Mouse (Mus musculus) forebrain, embryonic 10.5 days (tissue): ENCODE measurements at regions not wholly inside any gene's neighbourhood (a gene's known extent, or its start where the extent isn't known, plus 50 kb on each side); places are given as distances from the start of the nearest gene placed in this dataset.
A peak's percentile ranks its signal among the peaks of the same experiment; 100 is the strongest.

Experiments
- DNase-seq: peaks from one replicate; pipeline ENCODE4 v3.0.0-alpha.2; 2017; ENCODE audit warnings: low spot score; ENCODE audit errors: extremely low spot score
- H3K27ac ChIP-seq: fragments of 300-500 bp; sonication (generic); 2 replicates; pipeline ENCODE4 v1.5.1; 2016; ENCODE audit warnings: mild to moderate bottlenecking
- H3K27me3 ChIP-seq: fragments of 300-500 bp; sonication (generic); 2 replicates; pipeline ENCODE4 v1.6.1; 2016; ENCODE audit warnings: mild to moderate bottlenecking; ENCODE audit not compliant: poor library complexity, severe bottlenecking
- H3K36me3 ChIP-seq: fragments of 300-500 bp; sonication (generic); replicated peaks from 2 replicates; pipeline ENCODE4 v1.6.1; 2016; ENCODE audit warnings: mild to moderate bottlenecking, moderate library complexity
- H3K4me1 ChIP-seq: fragments of 300-500 bp; sonication (generic); 2 replicates; pipeline ENCODE4 v1.6.1; 2016
- H3K4me3 ChIP-seq: fragments of 300-500 bp; sonication (generic); 2 replicates; pipeline ENCODE4 v1.5.1; 2016; ENCODE audit warnings: mild to moderate bottlenecking, moderate library complexity
- H3K9me3 ChIP-seq: fragments of 300-500 bp; sonication (generic); 2 replicates; pipeline ENCODE4 v1.6.1; 2016; ENCODE audit warnings: mild to moderate bottlenecking, moderate library complexity
- WGBS: fragments of 180-500 bp; shearing (Covaris S2); methylation state at CpG from one replicate; pipeline ENCODE4 v1.1.7; 2016; 5-methylcytosine and 5-hydroxymethylcytosine counted together

DNA sequence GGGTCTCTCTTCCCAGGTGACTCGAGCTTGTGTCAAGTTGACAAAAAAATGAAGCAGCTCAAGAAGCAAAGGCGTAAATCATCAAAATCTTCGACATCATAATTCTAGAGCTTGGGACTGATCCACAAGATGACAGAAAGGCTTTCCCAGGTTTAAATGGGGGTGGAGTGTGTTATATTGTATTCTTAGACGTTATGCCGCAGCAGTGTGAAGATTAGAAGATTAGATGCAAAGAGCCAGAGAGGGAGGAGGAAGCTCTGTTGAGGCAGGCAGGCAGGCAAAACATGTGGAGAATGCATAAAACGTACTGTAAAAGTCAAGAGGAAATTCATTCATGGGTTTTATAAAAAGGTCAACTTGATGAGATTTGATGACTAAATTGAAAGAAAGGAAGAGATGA lies 708.7 kb upstream of the Tmpo start:
- H3K4me1 ChIP-seq: peaks cover 3% of the 10 kb centered on the region; the same call in 1 of the 2 replicates
- H3K27me3 ChIP-seq: no peaks in the 10 kb centered on the region
- H3K4me3 ChIP-seq: no peak overlapping the region
- H3K36me3 ChIP-seq: no peaks in the 10 kb centered on the region
- DNase-seq: no peak
- H3K27ac ChIP-seq: no peak overlapping the region
- H3K9me3 ChIP-seq: no peaks in the 10 kb centered on the region
- WGBS: 92% methylated on average over 6 of the region's 6 CpGs

DNA sequence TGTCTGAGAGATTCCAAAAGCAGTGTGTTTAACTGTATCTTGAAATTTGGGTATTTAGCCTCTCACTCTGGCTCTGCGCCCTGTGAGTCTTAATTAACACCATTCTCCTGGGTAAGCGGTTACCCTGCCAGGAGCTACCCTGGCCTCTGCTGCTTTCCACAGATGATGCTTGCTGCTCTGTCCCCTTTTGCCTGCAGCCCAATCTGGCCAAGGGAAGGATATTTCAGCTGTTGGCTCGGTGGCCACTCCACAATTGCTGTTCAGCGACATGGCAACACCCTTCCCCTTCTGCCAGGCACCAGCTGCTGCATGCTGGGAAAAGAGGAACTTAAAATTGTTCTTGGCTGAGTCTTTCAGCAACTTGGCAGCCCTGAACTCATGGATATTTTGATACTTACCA lies 707.4 kb upstream of the Tmpo start:
- H3K36me3 ChIP-seq: no peaks in the 10 kb centered on the region
- peaks cover 5% of the 10 kb centered on the region; the same call in 1 of the 2 replicates for H3K4me1 ChIP-seq
- no peaks in the 10 kb centered on the region for H3K27me3 ChIP-seq
- DNase-seq: no peak
- no peak overlapping the region for H3K27ac ChIP-seq
- WGBS: 80% methylated on average over 4 of the region's 4 CpGs
- no peaks in the 10 kb centered on the region for H3K9me3 ChIP-seq
- no peak overlapping the region for H3K4me3 ChIP-seq

DNA sequence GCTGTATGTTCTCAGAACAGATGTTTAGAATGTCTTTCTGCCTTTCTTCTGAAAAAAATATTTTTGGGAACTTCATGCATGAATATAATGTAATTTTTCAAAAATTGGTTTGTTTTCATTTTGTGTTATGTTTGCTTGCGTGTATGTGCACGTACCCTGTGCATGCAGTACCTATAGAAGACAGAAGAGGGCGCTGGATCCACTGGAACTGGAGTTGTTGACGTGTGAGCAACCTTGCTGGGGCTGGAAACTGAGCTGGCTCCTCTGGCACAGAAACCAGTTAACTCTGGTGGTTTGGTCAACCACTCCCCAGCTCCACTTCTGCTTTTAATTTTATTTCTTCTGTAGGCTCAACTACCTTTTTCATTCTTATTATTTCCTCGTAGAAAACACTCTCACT lies 702.0 kb upstream of the Tmpo start:
- 61% methylated on average over 5 of the region's 5 CpGs for WGBS
- H3K9me3 ChIP-seq: no peaks in the 10 kb centered on the region
- H3K27me3 ChIP-seq: no peaks in the 10 kb centered on the region
- H3K4me1 ChIP-seq: peaks cover 19% of the 10 kb centered on the region
- no peak overlapping the region for H3K27ac ChIP-seq
- no peaks in the 10 kb centered on the region for H3K36me3 ChIP-seq
- DNase-seq: no peak
- no peak overlapping the region for H3K4me3 ChIP-seq

DNA sequence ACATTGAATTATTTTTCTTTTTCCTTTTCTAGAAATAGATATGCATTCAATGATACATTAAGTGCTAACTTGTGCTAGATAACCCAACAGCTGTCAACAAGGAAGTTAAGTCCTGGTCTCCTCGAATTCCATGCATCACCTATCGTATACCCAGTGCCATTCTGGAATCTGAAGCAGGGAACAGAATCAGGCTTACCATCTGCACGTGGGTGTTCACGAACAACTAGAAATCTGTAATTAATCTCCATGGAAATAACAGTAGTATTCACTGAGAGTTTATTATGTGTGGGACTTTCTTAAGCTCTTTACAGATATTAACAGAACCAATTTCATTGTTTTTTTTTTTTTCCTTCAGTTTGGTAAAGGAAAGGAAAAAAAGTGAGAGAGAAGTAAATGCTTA lies 701.4 kb upstream of the Tmpo start:
- no peak for DNase-seq
- Histone ChIP-seq H3K27ac (no peak overlapping the region), H3K4me1 (peaks cover 19% of the 10 kb centered on the region), H3K27me3 (no peaks in the 10 kb centered on the region), H3K9me3 (no peaks in the 10 kb centered on the region), H3K4me3 (no peak overlapping the region), H3K36me3 (no peaks in the 10 kb centered on the region)
- 85% methylated on average over 4 of the region's 4 CpGs for WGBS

DNA sequence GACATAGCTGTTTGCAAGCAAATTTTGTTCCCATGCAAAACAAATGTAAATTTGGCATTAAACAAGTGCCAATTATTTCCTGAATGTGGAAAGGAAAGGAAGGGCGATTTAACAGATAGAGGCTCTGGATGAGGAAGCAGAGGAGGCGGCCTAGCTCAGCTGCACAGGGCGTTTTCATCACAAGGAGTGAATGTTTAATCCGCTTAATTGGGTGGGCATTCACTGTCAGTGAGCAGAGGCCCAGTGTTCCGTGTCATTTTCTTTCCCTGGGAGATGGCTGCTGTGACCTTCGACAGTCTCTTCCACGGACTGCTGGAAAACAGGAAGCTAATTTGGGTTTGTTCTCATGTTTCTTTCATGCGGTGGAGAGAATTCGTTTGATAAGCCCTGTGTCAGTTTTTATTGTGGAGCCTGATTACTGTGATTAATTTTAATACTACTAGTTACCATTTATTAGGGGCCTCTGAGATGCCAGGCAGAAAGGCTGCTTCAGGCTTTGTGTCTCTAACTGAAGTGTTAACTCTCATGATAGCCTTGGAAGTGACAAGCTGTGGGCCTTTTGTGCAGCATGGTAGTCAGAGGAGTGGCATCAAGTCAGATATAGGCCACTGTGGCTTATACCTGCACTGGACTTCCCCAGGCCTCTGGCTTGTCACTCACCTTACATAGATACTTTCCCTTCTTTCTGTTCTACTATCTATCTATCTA lies 700.6 kb upstream of the Tmpo start:
- H3K27me3 ChIP-seq: no peaks in the 10 kb centered on the region
- no peak overlapping the region for H3K4me3 ChIP-seq
- H3K4me1 ChIP-seq: peaks cover 19% of the 10 kb centered on the region
- H3K36me3 ChIP-seq: no peaks in the 10 kb centered on the region
- 20% methylated on average over 9 of the region's 9 CpGs for WGBS
- H3K27ac ChIP-seq: peak overlapping the region; percentile 15; the same call in 1 of the 2 replicates
- DNase-seq: peak; percentile 30
- H3K9me3 ChIP-seq: no peaks in the 10 kb centered on the region

DNA sequence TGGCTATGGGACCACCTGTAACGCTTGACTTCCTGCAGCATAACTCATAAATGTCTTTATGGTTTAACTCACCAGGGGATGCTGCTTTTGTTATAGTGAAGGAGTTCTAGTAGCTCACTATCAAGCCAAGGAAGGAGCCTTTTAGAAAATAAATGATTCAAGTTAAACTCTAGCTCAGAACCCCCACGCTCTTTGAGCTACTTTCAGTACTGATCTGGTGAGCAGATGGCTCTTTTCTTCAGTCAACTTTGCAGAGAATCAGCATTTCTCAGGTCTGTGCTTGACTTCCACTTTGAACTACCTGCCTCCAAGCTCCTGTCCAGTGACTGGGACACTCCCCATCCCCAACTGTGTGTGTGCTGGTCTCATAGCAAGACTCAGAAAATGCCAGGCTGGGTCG lies 694.3 kb upstream of the Tmpo start:
- Histone ChIP-seq H3K27me3 (no peaks in the 10 kb centered on the region), H3K36me3 (no peaks in the 10 kb centered on the region), H3K9me3 (no peaks in the 10 kb centered on the region), H3K4me3 (no peak overlapping the region), H3K4me1 (no peaks in the 10 kb centered on the region), H3K27ac (no peak overlapping the region)
- no peak for DNase-seq
- WGBS: 87% methylated on average over 3 of the region's 3 CpGs

DNA sequence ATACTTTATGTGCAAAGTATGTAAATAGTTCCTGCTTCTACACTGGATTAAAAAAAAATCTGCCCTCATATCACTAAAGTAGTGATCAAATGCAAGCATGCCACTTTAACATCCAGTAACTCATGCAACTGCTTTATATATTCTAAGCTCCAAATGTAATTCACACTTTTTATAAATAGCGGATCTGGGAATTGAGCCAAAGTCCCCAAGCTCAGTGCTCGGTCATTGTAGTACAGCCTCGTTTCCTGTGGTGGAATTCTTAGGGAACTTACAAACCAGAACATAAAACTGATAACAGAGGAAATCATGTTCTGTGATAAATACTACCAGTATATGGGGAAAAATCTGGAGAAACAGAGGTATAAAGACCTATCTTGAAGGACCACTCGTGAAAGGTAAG lies 690.1 kb upstream of the Tmpo start:
- no peak overlapping the region for H3K4me3 ChIP-seq
- no peak for DNase-seq
- 94% methylated on average over 4 of the region's 4 CpGs for WGBS
- H3K27me3 ChIP-seq: no peaks in the 10 kb centered on the region
- H3K4me1 ChIP-seq: no peaks in the 10 kb centered on the region
- no peak overlapping the region for H3K27ac ChIP-seq
- no peaks in the 10 kb centered on the region for H3K9me3 ChIP-seq
- H3K36me3 ChIP-seq: no peaks in the 10 kb centered on the region

DNA sequence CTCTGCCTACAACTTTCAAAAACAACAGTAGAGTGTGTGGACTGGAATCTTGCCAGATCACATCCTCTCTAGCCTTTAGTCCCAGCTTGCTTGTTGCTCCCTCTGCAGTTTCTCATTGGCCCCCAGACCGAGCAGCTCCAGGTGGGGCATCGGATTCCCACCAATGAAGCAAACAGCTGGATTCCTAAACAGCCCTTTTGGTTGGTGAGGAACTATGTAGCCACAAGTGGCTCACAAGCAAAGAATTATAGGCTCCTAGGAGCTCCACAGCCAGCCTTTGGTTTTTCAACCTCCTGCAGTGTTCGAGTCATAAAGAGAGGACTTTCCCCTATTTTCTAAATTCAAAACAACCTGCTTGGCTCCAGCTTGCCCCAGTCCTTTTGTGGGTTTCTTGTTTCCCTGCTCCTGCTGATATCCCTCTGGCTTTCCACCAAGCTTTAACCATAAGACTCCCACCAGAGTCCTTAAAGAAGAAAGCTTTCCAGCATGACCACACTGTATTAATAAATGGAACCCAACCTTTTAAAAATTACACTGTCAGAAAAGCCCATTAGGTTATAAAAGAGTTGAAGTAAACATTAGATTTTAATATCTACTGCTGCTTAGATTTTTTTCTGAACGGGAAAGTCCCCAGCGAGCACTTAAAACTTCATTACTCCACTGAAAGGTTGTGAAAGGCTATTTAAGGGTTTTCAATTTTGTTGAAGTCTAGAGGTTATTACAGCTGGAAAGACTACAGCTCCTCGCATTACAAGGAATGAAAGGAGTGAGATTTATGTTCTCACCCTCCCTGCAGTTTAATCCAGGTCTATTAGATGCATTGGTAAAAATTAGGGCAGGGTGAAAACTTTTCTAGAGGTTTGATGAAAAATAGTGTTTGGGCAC lies 677.8 kb upstream of the Tmpo start:
- DNase-seq: peak; percentile 15
- H3K4me1 ChIP-seq: peaks cover 8% of the 10 kb centered on the region

DNA sequence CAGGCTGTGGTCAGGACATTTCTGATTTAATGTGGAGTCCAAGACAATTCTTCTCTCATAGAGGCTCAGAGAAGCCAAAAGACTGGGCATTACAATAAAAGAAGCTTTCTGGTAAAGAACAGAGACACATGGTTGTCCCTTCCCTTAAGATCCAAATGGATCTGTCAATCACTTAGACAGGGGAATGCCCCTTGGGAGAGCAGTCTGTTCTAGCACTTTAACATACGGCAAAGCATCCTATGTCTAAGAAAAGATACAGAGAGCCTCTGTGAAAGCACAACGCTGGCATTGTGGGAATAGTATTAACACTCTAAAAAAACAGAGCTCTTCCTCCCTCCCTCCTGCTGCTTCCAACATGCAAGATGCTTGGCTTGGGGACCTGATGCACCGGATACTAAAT lies 646.0 kb upstream of the Tmpo start:
- Histone ChIP-seq H3K9me3 (no peaks in the 10 kb centered on the region), H3K27ac (no peak overlapping the region), H3K4me1 (no peaks in the 10 kb centered on the region), H3K36me3 (no peaks in the 10 kb centered on the region), H3K27me3 (no peaks in the 10 kb centered on the region), H3K4me3 (no peak overlapping the region)
- WGBS: 64% methylated on average over 3 of the region's 3 CpGs
- DNase-seq: no peak

More for the DNA sequence above, 677.8 kb upstream of the Tmpo start:
- Histone ChIP-seq H3K4me3 (no peak overlapping the region), H3K27ac (no peak overlapping the region), H3K36me3 (no peaks in the 10 kb centered on the region), H3K9me3 (no peaks in the 10 kb centered on the region), H3K27me3 (no peaks in the 10 kb centered on the region)
- 41% methylated on average over 6 of the region's 6 CpGs for WGBS

DNA sequence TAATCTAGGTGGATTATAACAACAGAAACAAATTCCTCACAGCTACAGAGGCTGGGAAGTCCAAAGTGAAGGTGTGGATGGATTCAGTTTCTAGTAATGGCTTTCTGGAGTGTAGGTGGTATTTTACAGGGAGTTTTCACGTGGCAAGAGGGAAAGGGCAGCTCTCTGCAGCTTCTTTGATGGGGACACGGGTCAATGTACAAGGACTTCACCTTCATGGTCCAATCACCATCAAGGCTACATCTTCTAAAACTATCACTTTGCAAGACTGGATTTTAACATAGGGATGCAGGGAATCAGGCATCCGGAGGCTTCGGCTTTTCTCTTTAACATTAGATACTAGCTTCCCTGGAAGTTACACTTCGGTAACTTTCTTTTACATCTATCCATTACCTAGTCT lies 642.4 kb upstream of the Tmpo start:
- Histone ChIP-seq H3K4me3 (no peak overlapping the region), H3K4me1 (no peaks in the 10 kb centered on the region), H3K9me3 (no peaks in the 10 kb centered on the region), H3K36me3 (no peaks in the 10 kb centered on the region), H3K27me3 (no peaks in the 10 kb centered on the region), H3K27ac (no peak overlapping the region)
- no peak for DNase-seq
- WGBS: 92% methylated on average over 5 of the region's 5 CpGs

DNA sequence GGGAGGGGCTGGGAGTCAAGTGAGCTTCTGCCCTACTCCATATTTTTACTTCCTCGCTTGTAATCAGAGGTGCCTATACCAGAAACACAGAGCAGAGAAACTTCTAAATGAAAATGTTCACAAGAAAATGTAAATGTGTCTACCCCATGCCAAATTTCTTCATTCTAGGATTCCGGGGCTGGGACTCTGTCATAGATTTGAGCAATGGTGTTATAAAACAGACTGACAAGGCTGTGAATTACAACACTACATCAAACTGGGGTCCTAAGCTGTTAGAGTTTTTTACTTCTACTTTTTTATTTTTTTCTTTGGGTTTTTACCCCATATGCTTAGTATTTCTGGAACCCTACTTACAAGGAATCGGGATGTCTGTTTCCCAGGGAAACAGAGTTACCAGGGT lies 623.8 kb upstream of the Tmpo start:
- H3K36me3 ChIP-seq: no peaks in the 10 kb centered on the region
- H3K9me3 ChIP-seq: no peaks in the 10 kb centered on the region
- 90% methylated on average over 3 of the region's 3 CpGs for WGBS
- no peak overlapping the region for H3K4me3 ChIP-seq
- H3K4me1 ChIP-seq: no peaks in the 10 kb centered on the region
- no peak overlapping the region for H3K27ac ChIP-seq
- no peaks in the 10 kb centered on the region for H3K27me3 ChIP-seq
- DNase-seq: no peak
